Comparison of ENCODE assay signal across 18 mouse cellular contexts in the genomic region with DNA sequence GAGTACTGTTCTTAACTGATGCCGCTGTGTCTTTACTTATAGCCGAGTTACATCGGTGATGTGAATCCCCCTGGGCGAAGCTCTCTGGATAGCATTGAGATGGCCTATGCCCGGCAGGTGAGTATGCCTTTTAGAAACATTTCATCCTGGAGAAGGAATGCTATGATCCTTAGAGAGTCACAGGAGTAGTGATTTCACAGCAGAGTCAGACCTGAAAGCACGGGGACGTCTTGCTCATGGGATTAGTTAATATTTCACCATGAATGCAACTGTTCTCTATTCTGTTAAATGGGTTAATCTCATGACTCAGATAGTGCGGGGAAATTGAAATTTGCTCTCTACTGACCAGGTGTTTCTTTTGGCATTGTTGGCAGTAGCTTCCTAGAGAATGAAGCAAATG. TPM values are rescaled to one million over a fixed set of nuclear protein-coding genes. Genes with fewer than 3 reads are reported as not detected.
DNase-seq lines count a peak whose midpoint lies in the region; ATAC-seq and TF ChIP-seq lines count a peak whose summit lies in the region.
"Had no signal": no experiment of that assay in that cellular context is flagged by ENCODE, and none has a peak within 500 bp of the region (broad histone marks: within the 10 kb centered on the region; RNA-seq: fewer than 3 reads in every experiment).

No protein-coding gene starts in this region.

- no peak for ATAC-seq in heart, embryonic 12.5 days (ENCODE audit: insufficient number of reproducible peaks, low FRiP score)
- ATAC-seq in hindbrain, postnatal 0 days: no peak
- ATAC-seq in hindbrain, embryonic 12.5 days (ENCODE audit: low FRiP score): no peak
- ATAC-seq in intestine, postnatal 0 days: no peak
- ATAC-seq: forebrain, embryonic 13.5 days; midbrain, embryonic 16.5 days had no signal

- H3K4me3 ChIP-seq in heart, embryonic 12.5 days: no peak overlapping the region
- no peak overlapping the region for H3K4me3 ChIP-seq in hindbrain, postnatal 0 days (ENCODE audit: low read length)
- H3K4me3 ChIP-seq in hindbrain, embryonic 12.5 days: no peak overlapping the region
- no peak overlapping the region for H3K4me3 ChIP-seq in intestine, postnatal 0 days (ENCODE audit: low read depth, low read length)
- H3K4me3 ChIP-seq: forebrain, embryonic 13.5 days; limb, embryonic 12.5 days; liver, embryonic 15.5 days had no signal

- H3K27ac ChIP-seq in heart, embryonic 12.5 days (ENCODE audit: poor library complexity, severe bottlenecking): peak overlapping the region; percentile 82; the same call in 1 of the 2 replicates
- peak overlapping the region; percentile 51; the same call in 1 of the 2 replicates for H3K27ac ChIP-seq in hindbrain, postnatal 0 days
- H3K27ac ChIP-seq in hindbrain, embryonic 12.5 days: no peak overlapping the region
- H3K27ac ChIP-seq in intestine, postnatal 0 days (ENCODE audit: low read depth, low read length): peak overlapping the region; percentile 15; the same call in 1 of the 2 replicates
- H3K27ac ChIP-seq: forebrain, embryonic 13.5 days; limb, embryonic 12.5 days; liver, embryonic 15.5 days; stomach, postnatal 0 days had no signal

- 92% methylated on average over 8 of the region's 8 CpGs for WGBS in heart, embryonic 12.5 days
- 79% methylated on average over 8 of the region's 8 CpGs for WGBS in hindbrain, postnatal 0 days
- WGBS in hindbrain, embryonic 12.5 days: 93% methylated on average over 8 of the region's 8 CpGs
- WGBS in intestine, postnatal 0 days: 68% methylated on average over 8 of the region's 8 CpGs

- no peaks in the 10 kb centered on the region for H3K27me3 ChIP-seq in heart, embryonic 12.5 days (replicated peaks)
- H3K27me3 ChIP-seq in hindbrain, postnatal 0 days (ENCODE audit: insufficient read depth, low read length): no peaks in the 10 kb centered on the region
- no peaks in the 10 kb centered on the region for H3K27me3 ChIP-seq in hindbrain, embryonic 12.5 days
- H3K27me3 ChIP-seq in intestine, postnatal 0 days (replicated peaks; ENCODE audit: control insufficient read depth, insufficient read depth, low read length): no peaks in the 10 kb centered on the region
- H3K27me3 ChIP-seq: CH12.LX; forebrain, embryonic 13.5 days; limb, embryonic 12.5 days; liver, embryonic 15.5 days had no signal

- H3K4me1 ChIP-seq in heart, embryonic 12.5 days (replicated peaks): peaks cover 37% of the 10 kb centered on the region
- no peaks in the 10 kb centered on the region for H3K4me1 ChIP-seq in hindbrain, postnatal 0 days (ENCODE audit: insufficient read depth, low read length)
- 0 out of 2 replicates have a peak, but pooled peaks cover 2% of the 10 kb centered on the region for H3K4me1 ChIP-seq in hindbrain, embryonic 12.5 days
- no peaks in the 10 kb centered on the region for H3K4me1 ChIP-seq in intestine, postnatal 0 days (replicated peaks; ENCODE audit: control insufficient read depth, insufficient read depth, low read length)
- H3K4me1 ChIP-seq: limb, embryonic 12.5 days had no signal

- H3K36me3 ChIP-seq in heart, embryonic 12.5 days: peaks cover 7% of the 10 kb centered on the region
- peaks cover 8% of the 10 kb centered on the region; the same call in 1 of the 2 replicates for H3K36me3 ChIP-seq in hindbrain, postnatal 0 days (ENCODE audit: insufficient read depth, low read length)
- no peaks in the 10 kb centered on the region for H3K36me3 ChIP-seq in hindbrain, embryonic 12.5 days
- H3K36me3 ChIP-seq in intestine, postnatal 0 days (ENCODE audit: control insufficient read depth, insufficient read depth): peaks cover 5% of the 10 kb centered on the region; the same call in 1 of the 2 replicates

- H3K4me2 ChIP-seq in heart, embryonic 12.5 days: no peak overlapping the region
- H3K4me2 ChIP-seq in hindbrain, postnatal 0 days (ENCODE audit: low read depth, low read length): no peak overlapping the region
- H3K4me2 ChIP-seq in hindbrain, embryonic 12.5 days (replicated peaks): no peak overlapping the region
- no peak overlapping the region for H3K4me2 ChIP-seq in intestine, postnatal 0 days (replicated peaks; ENCODE audit: low read depth)
- H3K4me2 ChIP-seq: forebrain, embryonic 13.5 days; limb, embryonic 12.5 days; liver, embryonic 15.5 days had no signal

- no peaks in the 10 kb centered on the region for H3K9me3 ChIP-seq in heart, embryonic 12.5 days (replicated peaks)
- no peaks in the 10 kb centered on the region for H3K9me3 ChIP-seq in hindbrain, postnatal 0 days (ENCODE audit: low read length)
- no peaks in the 10 kb centered on the region for H3K9me3 ChIP-seq in hindbrain, embryonic 12.5 days (replicated peaks)
- no peaks in the 10 kb centered on the region for H3K9me3 ChIP-seq in intestine, postnatal 0 days (ENCODE audit: control insufficient read depth)
- H3K9me3 ChIP-seq: forebrain, embryonic 13.5 days; limb, embryonic 12.5 days; liver, embryonic 15.5 days had no signal

- TF ChIP-seq CTCF in hindbrain, postnatal 0 days (IDR thresholded peaks at IDR 0.05; ENCODE audit: low read depth): no peak
- TF ChIP-seq CTCF in intestine, postnatal 0 days (IDR thresholded peaks at IDR 0.05; ENCODE audit: low read depth): no peak

- DNase-seq in heart, adult 18-20 months: no peak
- no peak for DNase-seq in hindbrain, postnatal 0 days (ENCODE audit: low spot score)
- DNase-seq in kidney, postnatal 25 days: peak; percentile 14 to 42
- DNase-seq in embryo, embryonic 10 days (ENCODE audit: low spot score): no peak
- no peak for DNase-seq in right cerebral cortex, postnatal 14 days
- DNase-seq: adrenal gland, adult 2 months; gastrocnemius, postnatal 25 days; lung, postnatal 10 days; right cerebral cortex, postnatal 25 days had no signal

- H3K9ac ChIP-seq in heart, embryonic 12.5 days: no peak overlapping the region
- no peak overlapping the region for H3K9ac ChIP-seq in hindbrain, postnatal 0 days (replicated peaks; ENCODE audit: low read length)
- H3K9ac ChIP-seq in hindbrain, embryonic 12.5 days: no peak overlapping the region
- no peak overlapping the region for H3K9ac ChIP-seq in intestine, postnatal 0 days (ENCODE audit: low read depth, low read length)
- H3K9ac ChIP-seq: forebrain, embryonic 13.5 days; limb, embryonic 12.5 days; liver, embryonic 15.5 days had no signal

RNA-seq across cellular contexts. Expression of a gene that starts 36.4 kb away (rescaled TPM):
- 0.10 TPM in 1 of 2 replicates, not detected in the other for polyA plus RNA-seq in heart, embryonic 12.5 days (2016; fragmentation: Nextera tagmentation; extraction: Ambion mirVana)
- total RNA-seq in heart, adult 18-20 months (2021): under 1 TPM; 0.12 to 0.41 TPM
- total RNA-seq in hindbrain, postnatal 0 days (2014; rRNA removed): 0.05 TPM in 1 of 2 replicates, not detected in the other
- polyA plus RNA-seq in hindbrain, postnatal 0 days (2015; fragmentation: Nextera tagmentation; extraction: Ambion mirVana): 0.06 and 0.21 TPM in 2 replicates
- not detected in 2 replicates for polyA plus RNA-seq in hindbrain, embryonic 12.5 days (2016; fragmentation: Nextera tagmentation; extraction: Ambion mirVana)
- 0.16 TPM in 1 of 2 replicates, not detected in the other for polyA plus RNA-seq in intestine, postnatal 0 days (2015; fragmentation: Nextera tagmentation; extraction: Ambion mirVana)
- total RNA-seq: gastrocnemius, postnatal 25 days had no signal
- polyA plus RNA-seq: adrenal gland, adult 2 months; forebrain, embryonic 13.5 days; limb, embryonic 12.5 days; midbrain, embryonic 16.5 days had no signal

Comparison
In these comparisons a context has a peak if more than half of its experiments do, and no peak if none do; other contexts are left out.
1. DNase-seq: peak in kidney, postnatal 25 days (2 of 2); none in heart, adult 18-20 months (0 of 2), hindbrain, postnatal 0 days (single experiment), embryo, embryonic 10 days (single experiment) and right cerebral cortex, postnatal 14 days (single experiment).